Mouse (Mus musculus) heart, embryonic 15.5 days (tissue): ENCODE results near the gene Cyp11a1. TPM values are rescaled to one million over a fixed set of nuclear protein-coding genes. Genes with fewer than 3 reads are reported as not detected.

Experiments used
- ATAC-seq: fragments of 200-750 bp; cut with Nextera tagmentation; replicated peaks from 2 replicates; pipeline ENCODE4 v1.8.0; 2017; ENCODE audit warnings: low read depth, moderate TSS enrichment; ENCODE audit not compliant: insufficient number of reproducible peaks, insufficient read depth, low FRiP score
- H3K27ac ChIP-seq: fragments of 300-500 bp; sonication (generic); 2 replicates; pipeline ENCODE4 v1.5.1; 2015; ENCODE audit warnings: mild to moderate bottlenecking, inconsistent platforms
- H3K27me3 ChIP-seq: fragments of 300-500 bp; sonication (generic); 2 replicates; pipeline ENCODE4 v1.6.1; 2015; ENCODE audit warnings: inconsistent platforms
- H3K36me3 ChIP-seq: fragments of 300-500 bp; sonication (generic); 2 replicates; pipeline ENCODE4 v1.6.1; 2015; ENCODE audit warnings: mild to moderate bottlenecking, inconsistent platforms
- H3K4me1 ChIP-seq: fragments of 300-500 bp; sonication (generic); replicated peaks from 2 replicates; pipeline ENCODE4 v1.6.1; 2015; ENCODE audit warnings: inconsistent platforms
- H3K4me2 ChIP-seq: fragments of 300-500 bp; sonication (generic); 2 replicates; pipeline ENCODE4 v1.6.1; 2015; ENCODE audit warnings: inconsistent platforms, mild to moderate bottlenecking, moderate library complexity
- H3K4me3 ChIP-seq: fragments of 300-500 bp; sonication (generic); 2 replicates; pipeline ENCODE4 v1.5.1; 2015; ENCODE audit warnings: mild to moderate bottlenecking, inconsistent platforms
- H3K9ac ChIP-seq: fragments of 300-500 bp; sonication (generic); 2 replicates; pipeline ENCODE4 v1.6.1; 2015; ENCODE audit warnings: mild to moderate bottlenecking, inconsistent platforms
- H3K9me3 ChIP-seq: fragments of 300-500 bp; sonication (generic); replicated peaks from 2 replicates; pipeline ENCODE4 v1.6.1; 2016; ENCODE audit warnings: inconsistent platforms
- WGBS: fragments of 180-500 bp; shearing (Covaris S2); methylation state at CpG from one replicate; pipeline ENCODE4 v1.1.7; 2015; ENCODE audit warnings: mixed read lengths; 5-methylcytosine and 5-hydroxymethylcytosine counted together
- polyA plus RNA-seq: library from polyadenylated mRNA; unstranded; fragments of >200 nt; fragmentation: Nextera tagmentation; extraction: Ambion mirVana; gene quantifications from 2 replicates; pipeline ENCODE4 v1.2.1, GENCODE M21; 2015

The Cyp11a1 gene
- polyA plus RNA-seq, 1 experiment from 2014 or later = 0.29 TPM

- 67% methylated on average over 5 of the region's 5 CpGs for WGBS
- ATAC-seq = no peak
- Histone ChIP-seq H3K9me3 (no peaks in the 10 kb centered on the region), H3K4me2 (no peak overlapping the region), H3K36me3 (no peaks in the 10 kb centered on the region), H3K4me1 (peaks cover 18% of the 10 kb centered on the region), H3K27ac (no peak overlapping the region), H3K27me3 (no peaks in the 10 kb centered on the region; the same call in 1 of the 2 replicates), H3K4me3 (no peak overlapping the region), H3K9ac (no peak overlapping the region)
These were observed 32.0 kb upstream of the Cyp11a1 start for GRCm38 (mm10) chr9:57974221-57974620.

DNA sequence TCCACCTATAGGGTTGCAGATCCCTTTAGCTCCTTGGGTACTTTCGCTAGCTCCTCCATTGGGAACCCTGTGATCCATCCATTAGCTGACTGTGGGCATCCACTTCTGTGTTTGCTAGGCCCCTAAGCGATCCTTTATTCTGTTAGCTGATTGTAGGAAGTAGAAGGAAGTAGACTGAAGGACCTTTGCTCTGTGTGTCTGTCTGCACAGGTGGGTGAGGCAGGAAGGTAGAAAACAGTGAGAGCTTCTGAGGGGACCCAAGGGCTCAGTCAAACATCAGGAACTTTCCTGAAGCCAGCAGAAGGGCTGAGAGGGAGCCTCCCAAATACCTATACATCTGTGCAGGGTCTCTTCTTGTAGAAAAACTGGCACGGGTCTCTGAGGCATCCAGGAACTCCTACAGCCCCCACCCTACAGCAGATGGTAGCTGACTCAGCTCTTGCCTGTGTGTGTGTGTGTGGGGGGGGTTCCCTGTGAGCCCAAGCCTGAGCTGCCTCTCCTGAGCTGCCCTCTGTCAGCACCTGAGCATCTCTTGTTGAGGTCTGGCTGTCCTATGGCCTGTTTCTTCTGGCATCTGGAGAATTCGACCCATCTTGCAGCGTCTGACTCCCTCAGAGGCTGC is 30.9 kb upstream of the Cyp11a1 start:
- Histone ChIP-seq H3K4me3 (no peak overlapping the region), H3K27ac (no peak overlapping the region), H3K36me3 (no peaks in the 10 kb centered on the region), H3K4me2 (no peak overlapping the region), H3K9ac (no peak overlapping the region), H3K9me3 (no peaks in the 10 kb centered on the region), H3K4me1 (peaks cover 18% of the 10 kb centered on the region), H3K27me3 (no peaks in the 10 kb centered on the region; the same call in 1 of the 2 replicates)
- no peak for ATAC-seq
- WGBS = 69% methylated on average over 5 of the region's 5 CpGs

GRCm38 (mm10) chr9:57978025-57978424 is 28.2 kb upstream of the Cyp11a1 start:
- H3K4me2 ChIP-seq = no peak overlapping the region
- H3K27ac ChIP-seq = no peak overlapping the region
- no peaks in the 10 kb centered on the region for H3K9me3 ChIP-seq
- H3K27me3 ChIP-seq = peaks cover 2% of the 10 kb centered on the region; the same call in 1 of the 2 replicates
- H3K9ac ChIP-seq = no peak overlapping the region
- peaks cover 6% of the 10 kb centered on the region for H3K4me1 ChIP-seq
- no peak for ATAC-seq
- WGBS = 52% methylated on average over 6 of the region's 6 CpGs
- no peaks in the 10 kb centered on the region for H3K36me3 ChIP-seq
- no peak overlapping the region for H3K4me3 ChIP-seq

DNA sequence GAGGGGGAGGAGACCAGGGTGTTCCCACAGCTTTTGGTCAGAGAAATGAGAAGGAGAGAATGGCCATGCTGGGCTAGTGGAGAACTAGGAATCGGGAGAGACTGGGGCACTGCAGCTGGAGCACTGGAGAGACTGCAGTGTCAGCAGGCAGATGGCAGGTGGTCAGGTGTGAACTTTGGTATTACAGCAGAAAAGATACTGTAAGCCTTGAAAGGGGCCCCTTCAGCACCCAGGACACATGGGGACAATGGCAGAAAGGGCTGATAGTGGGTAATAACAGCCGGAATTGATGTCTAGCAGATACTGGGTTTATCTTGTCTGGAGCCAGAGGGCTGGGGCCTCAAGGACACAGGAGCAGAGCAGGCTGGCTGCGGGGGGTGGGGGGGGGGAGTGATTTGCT is 27.4 kb upstream of the Cyp11a1 start:
- WGBS = 32% methylated on average over 3 of the region's 3 CpGs
- no peak overlapping the region for H3K4me2 ChIP-seq
- peaks cover 2% of the 10 kb centered on the region; the same call in 1 of the 2 replicates for H3K27me3 ChIP-seq
- no peak overlapping the region for H3K4me3 ChIP-seq
- H3K9ac ChIP-seq = no peak overlapping the region
- no peak overlapping the region for H3K27ac ChIP-seq
- no peaks in the 10 kb centered on the region for H3K9me3 ChIP-seq
- no peaks in the 10 kb centered on the region for H3K4me1 ChIP-seq
- no peaks in the 10 kb centered on the region for H3K36me3 ChIP-seq
- no peak for ATAC-seq

DNA sequence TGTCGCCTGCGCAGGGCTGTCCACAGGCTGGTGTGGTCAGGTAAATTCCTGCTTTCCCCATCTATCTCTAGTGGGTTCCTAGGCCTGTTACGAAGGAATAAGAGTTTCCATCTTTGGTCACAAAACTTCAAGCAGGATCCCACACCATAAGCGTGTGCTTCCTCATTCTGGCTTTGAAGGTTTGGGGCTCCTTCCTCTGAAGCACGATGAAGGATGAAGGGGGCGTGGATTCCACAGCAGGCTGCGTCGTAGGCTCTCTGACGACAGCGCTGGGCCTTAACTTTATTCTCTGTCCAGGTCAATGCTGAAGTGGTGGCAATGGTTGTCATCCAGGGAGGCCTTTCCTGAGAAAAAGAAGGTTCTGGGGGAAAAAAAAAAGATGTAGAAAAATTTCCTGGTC is 25.6 kb upstream of the Cyp11a1 start:
- H3K4me1 ChIP-seq = no peaks in the 10 kb centered on the region
- 72% methylated on average over 10 of the region's 10 CpGs for WGBS

GRCm38 (mm10) chr9:57985304-57985703 is 20.9 kb upstream of the Cyp11a1 start:
- H3K9ac ChIP-seq = no peak overlapping the region
- 88% methylated on average over 8 of the region's 8 CpGs for WGBS
- 0 out of 2 replicates have a peak, but pooled peaks cover 5% of the 10 kb centered on the region for H3K27me3 ChIP-seq
- no peaks in the 10 kb centered on the region for H3K4me1 ChIP-seq
- no peak overlapping the region for H3K27ac ChIP-seq
- H3K4me2 ChIP-seq = no peak overlapping the region
- no peak overlapping the region for H3K4me3 ChIP-seq
- ATAC-seq = no peak
- no peaks in the 10 kb centered on the region for H3K9me3 ChIP-seq
- H3K36me3 ChIP-seq = no peaks in the 10 kb centered on the region

More for the DNA sequence above, 25.6 kb upstream of the Cyp11a1 start:
- Histone ChIP-seq H3K36me3 (no peaks in the 10 kb centered on the region), H3K27me3 (peaks cover 2% of the 10 kb centered on the region; the same call in 1 of the 2 replicates), H3K9me3 (no peaks in the 10 kb centered on the region), H3K27ac (no peak overlapping the region), H3K4me2 (no peak overlapping the region), H3K4me3 (no peak overlapping the region), H3K9ac (no peak overlapping the region)
- no peak for ATAC-seq

- Histone ChIP-seq H3K27ac (no peak overlapping the region), H3K27me3 (0 out of 2 replicates have a peak, but pooled peaks cover 10% of the 10 kb centered on the region), H3K9me3 (no peaks in the 10 kb centered on the region), H3K9ac (no peak overlapping the region), H3K36me3 (no peaks in the 10 kb centered on the region), H3K4me1 (no peaks in the 10 kb centered on the region), H3K4me3 (no peak overlapping the region), H3K4me2 (no peak overlapping the region)
- 68% methylated on average over 7 of the region's 7 CpGs for WGBS
- ATAC-seq = no peak
These were observed 19.9 kb upstream of the Cyp11a1 start for GRCm38 (mm10) chr9:57986293-57986692.

- WGBS = 83% methylated on average over 2 of the region's 2 CpGs
- H3K27me3 ChIP-seq = 0 out of 2 replicates have a peak, but pooled peaks cover 10% of the 10 kb centered on the region
- H3K4me2 ChIP-seq = no peak overlapping the region
- H3K9ac ChIP-seq = no peak overlapping the region
- no peaks in the 10 kb centered on the region for H3K4me1 ChIP-seq
- H3K36me3 ChIP-seq = no peaks in the 10 kb centered on the region
- no peak overlapping the region for H3K27ac ChIP-seq
- no peak overlapping the region for H3K4me3 ChIP-seq
- H3K9me3 ChIP-seq = no peaks in the 10 kb centered on the region
- no peak for ATAC-seq
These were observed 18.1 kb upstream of the Cyp11a1 start for GRCm38 (mm10) chr9:57988098-57988497.

DNA sequence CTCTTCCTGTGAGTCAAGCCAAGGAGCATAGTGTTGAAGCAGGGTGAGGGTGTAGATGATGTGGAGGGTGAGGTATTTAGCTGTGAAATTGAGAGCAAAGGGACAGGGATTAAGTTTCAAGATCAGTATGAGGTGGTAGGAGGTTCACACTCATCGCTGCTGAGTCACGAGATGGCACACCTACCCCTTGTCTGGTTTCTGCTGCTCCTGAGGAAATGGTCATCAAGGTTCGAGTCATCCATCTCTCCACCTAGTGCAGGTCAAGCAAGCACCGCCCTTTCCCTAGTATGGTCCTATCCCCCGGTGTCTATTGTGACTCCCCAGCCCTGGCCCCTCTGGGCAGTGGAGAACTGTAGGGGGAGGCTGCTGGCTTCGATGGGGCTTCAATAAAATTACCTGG is 16.9 kb upstream of the Cyp11a1 start:
- Histone ChIP-seq H3K36me3 (no peaks in the 10 kb centered on the region), H3K4me1 (no peaks in the 10 kb centered on the region), H3K9me3 (no peaks in the 10 kb centered on the region), H3K27ac (no peak overlapping the region), H3K4me2 (no peak overlapping the region), H3K9ac (no peak overlapping the region), H3K4me3 (no peak overlapping the region), H3K27me3 (0 out of 2 replicates have a peak, but pooled peaks cover 10% of the 10 kb centered on the region)
- 75% methylated on average over 6 of the region's 6 CpGs for WGBS
- no peak for ATAC-seq

DNA sequence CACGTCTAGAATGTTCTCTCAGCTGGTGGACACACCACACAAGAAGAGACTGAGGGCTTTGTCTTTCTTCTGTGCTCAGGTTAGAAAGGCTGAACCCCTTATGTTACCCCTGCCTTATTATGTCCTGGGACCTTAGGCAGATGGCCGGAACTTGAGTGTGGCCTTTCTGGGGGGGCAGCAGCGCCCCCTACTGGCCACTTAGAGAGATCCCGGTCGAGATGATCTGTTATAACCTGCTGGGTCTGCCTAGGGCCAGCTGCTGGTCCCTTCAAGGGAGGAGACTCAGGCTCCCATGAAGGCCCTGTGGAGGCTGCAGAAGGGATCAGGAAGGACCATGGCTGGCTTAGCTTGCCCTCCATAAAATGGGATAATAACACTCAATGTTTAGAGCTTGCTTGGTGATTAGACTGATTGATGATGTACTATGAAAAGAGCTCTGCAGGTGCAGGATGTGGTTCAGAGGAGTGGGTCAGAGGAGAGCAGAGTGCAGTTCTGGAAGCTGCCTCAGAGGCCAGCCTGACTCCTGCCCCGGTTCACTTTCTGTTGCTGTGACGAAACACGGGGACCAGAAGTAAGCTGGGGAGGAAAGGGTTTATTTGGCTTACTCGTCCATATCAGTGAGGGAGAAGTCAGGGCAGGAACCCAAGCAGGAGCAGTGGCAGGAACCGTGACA is 15.6 kb upstream of the Cyp11a1 start:
- Histone ChIP-seq H3K4me2 (no peak overlapping the region), H3K9me3 (no peaks in the 10 kb centered on the region), H3K36me3 (no peaks in the 10 kb centered on the region), H3K27ac (no peak overlapping the region), H3K27me3 (0 out of 2 replicates have a peak, but pooled peaks cover 10% of the 10 kb centered on the region), H3K9ac (no peak overlapping the region), H3K4me1 (no peaks in the 10 kb centered on the region), H3K4me3 (no peak overlapping the region)
- ATAC-seq = no peak
- 30% methylated on average over 10 of the region's 10 CpGs for WGBS

- Histone ChIP-seq H3K27me3 (peaks cover 23% of the 10 kb centered on the region), H3K4me2 (no peak overlapping the region), H3K9ac (no peak overlapping the region), H3K27ac (no peak overlapping the region), H3K4me3 (no peak overlapping the region), H3K4me1 (no peaks in the 10 kb centered on the region), H3K36me3 (no peaks in the 10 kb centered on the region), H3K9me3 (no peaks in the 10 kb centered on the region)
- 78% methylated on average over 3 of the region's 3 CpGs for WGBS
- ATAC-seq = no peak
These were observed 14.2 kb upstream of the Cyp11a1 start for GRCm38 (mm10) chr9:57992060-57992459.
